Mouse (Mus musculus): ENCODE measurements at regions not wholly inside any gene's neighbourhood (a gene's known extent, or its start where the extent isn't known, plus 50 kb on each side); places are given as distances from the start of the nearest gene placed in this dataset.

GRCm38 (mm10) chr8:93688845-93689244 is 120.9 kb upstream of the Gnao1 start:
- intact Hi-C loops (cut with DNase I), result no loop called here
- DNase-seq, result no peak

GRCm38 (mm10) chr8:93689832-93690471 is 119.8 kb upstream of the Gnao1 start:
- DNase-seq, result no peak
- intact Hi-C loops (cut with DNase I), result no loop called here

GRCm38 (mm10) chr8:93691375-93691774 is 118.4 kb upstream of the Gnao1 start:
- intact Hi-C loops (cut with DNase I), result no loop called here

GRCm38 (mm10) chr8:93691826-93692225 is 117.9 kb upstream of the Gnao1 start:
- DNase-seq, result no peak
- intact Hi-C loops (cut with DNase I), result no loop called here

More at GRCm38 (mm10) chr8:93691375-93691774, 118.4 kb upstream of the Gnao1 start:
- DNase-seq, result no peak

GRCm38 (mm10) chr8:93697206-93697605 is 112.6 kb upstream of the Gnao1 start:
- no peak for DNase-seq
- intact Hi-C loops (cut with DNase I), result no loop called here

GRCm38 (mm10) chr8:93698508-93698907 is 111.3 kb upstream of the Gnao1 start:
- intact Hi-C loops (cut with DNase I), result no loop called here
- DNase-seq, result no peak

GRCm38 (mm10) chr8:93701391-93701790 is 108.4 kb upstream of the Gnao1 start:
- intact Hi-C loops (cut with DNase I), result no loop called here
- no peak for DNase-seq

GRCm38 (mm10) chr8:93712066-93712706 is 97.6 kb upstream of the Gnao1 start:
- DNase-seq, result no peak
- intact Hi-C loops (cut with DNase I), result no loop called here

- DNase-seq, result no peak
- intact Hi-C loops (cut with DNase I), result no loop called here
Measured at GRCm38 (mm10) chr8:93713221-93713620, 96.5 kb upstream of the Gnao1 start.

- intact Hi-C loops (cut with DNase I), result no loop called here
- DNase-seq, result no peak
Measured at GRCm38 (mm10) chr8:93724896-93725489, 84.8 kb upstream of the Gnao1 start.

GRCm38 (mm10) chr8:93729124-93729930 is 80.4 kb upstream of the Gnao1 start:
- intact Hi-C loops (cut with DNase I), result no loop called here
- no peak for DNase-seq

- intact Hi-C loops (cut with DNase I), result no loop called here
- DNase-seq, result no peak
Measured at GRCm38 (mm10) chr8:93730738-93731700, 78.7 kb upstream of the Gnao1 start.

GRCm38 (mm10) chr8:93734818-93735217 is 74.9 kb upstream of the Gnao1 start:
- no peak for DNase-seq
- intact Hi-C loops (cut with DNase I), result no loop called here

- no peak for DNase-seq
- intact Hi-C loops (cut with DNase I), result no loop called here
Measured at GRCm38 (mm10) chr8:93740281-93740680, 69.5 kb upstream of the Gnao1 start.

- no peak for DNase-seq
- intact Hi-C loops (cut with DNase I), result no loop called here
Measured at GRCm38 (mm10) chr8:93748720-93749119, 61.0 kb upstream of the Gnao1 start.

GRCm38 (mm10) chr8:93750921-93751320 is 58.8 kb upstream of the Gnao1 start:
- intact Hi-C loops (cut with DNase I), result no loop called here
- DNase-seq, result no peak

- DNase-seq, result no peak
- intact Hi-C loops (cut with DNase I), result no loop called here
Measured at GRCm38 (mm10) chr8:93755981-93756380, 53.8 kb upstream of the Gnao1 start.
